Mouse (Mus musculus): Measurements from ENCODE around the gene Tmem150b.
A peak's percentile ranks its signal among the peaks of the same experiment; 100 is the strongest.

Tmem150b gene

DNA sequence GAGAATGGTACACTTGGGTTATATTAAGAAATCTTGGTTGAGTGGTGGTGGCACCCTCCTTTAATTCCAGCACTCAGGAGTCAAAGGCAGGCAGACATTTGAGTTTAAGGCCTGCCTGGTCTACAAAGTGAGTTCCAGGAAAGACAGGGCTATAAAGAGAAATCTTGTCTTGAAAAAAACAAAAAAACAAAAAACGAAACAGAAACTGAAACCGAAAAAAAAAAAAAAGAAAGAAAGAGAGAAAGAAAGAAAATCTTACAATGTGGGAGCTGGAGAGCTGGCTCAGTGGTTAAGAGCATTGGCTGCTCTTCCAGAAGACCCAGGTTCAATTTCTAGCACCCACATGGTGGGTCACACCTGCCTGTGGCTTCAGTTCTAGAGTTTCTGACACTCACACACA is 61.3 kb downstream of the Tmem150b start:
- DNase-seq (ENCODE audit: low spot score in 2 of 2) = no peak

DNA sequence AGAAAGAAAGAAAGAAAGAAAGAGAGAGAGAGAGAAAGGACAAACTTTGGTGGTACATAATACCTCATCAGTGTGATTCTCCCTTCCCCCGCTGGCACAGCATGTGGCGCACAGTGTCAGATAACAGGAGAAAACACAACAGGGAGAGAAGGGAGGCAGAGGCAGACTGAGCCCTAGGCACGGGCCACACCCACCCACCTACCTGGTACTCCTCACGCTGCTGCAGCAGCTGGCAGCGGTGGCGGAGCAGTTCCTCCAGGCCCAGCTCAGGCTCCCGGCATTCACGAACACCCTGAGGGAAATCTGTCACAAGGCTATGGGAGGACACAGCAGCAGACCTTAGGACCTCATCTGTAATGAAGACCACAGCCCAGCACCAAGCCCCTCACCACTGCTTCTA is 61.9 kb downstream of the Tmem150b start:
- no peak for DNase-seq (ENCODE audit: low spot score in 2 of 2)

GRCm38 (mm10) chr7:4659911-4660443 is 65.1 kb downstream of the Tmem150b start:
- DNase-seq (ENCODE audit: low spot score in 2 of 2) = no peak

- DNase-seq (ENCODE audit: low spot score in 2 of 2) = peak; percentile 95 to 96
Measured at GRCm38 (mm10) chr7:4658912-4659551, 66.0 kb downstream of the Tmem150b start, which contains the start of gene Ppp6r1. Gene Ppp6r1, minus strand, starts transcription at chr7:4659019.

- DNase-seq (ENCODE audit: low spot score in 2 of 2) = peak; percentile 35 to 42
Measured at GRCm38 (mm10) chr7:4658128-4658907, 66.7 kb downstream of the Tmem150b start.

DNA sequence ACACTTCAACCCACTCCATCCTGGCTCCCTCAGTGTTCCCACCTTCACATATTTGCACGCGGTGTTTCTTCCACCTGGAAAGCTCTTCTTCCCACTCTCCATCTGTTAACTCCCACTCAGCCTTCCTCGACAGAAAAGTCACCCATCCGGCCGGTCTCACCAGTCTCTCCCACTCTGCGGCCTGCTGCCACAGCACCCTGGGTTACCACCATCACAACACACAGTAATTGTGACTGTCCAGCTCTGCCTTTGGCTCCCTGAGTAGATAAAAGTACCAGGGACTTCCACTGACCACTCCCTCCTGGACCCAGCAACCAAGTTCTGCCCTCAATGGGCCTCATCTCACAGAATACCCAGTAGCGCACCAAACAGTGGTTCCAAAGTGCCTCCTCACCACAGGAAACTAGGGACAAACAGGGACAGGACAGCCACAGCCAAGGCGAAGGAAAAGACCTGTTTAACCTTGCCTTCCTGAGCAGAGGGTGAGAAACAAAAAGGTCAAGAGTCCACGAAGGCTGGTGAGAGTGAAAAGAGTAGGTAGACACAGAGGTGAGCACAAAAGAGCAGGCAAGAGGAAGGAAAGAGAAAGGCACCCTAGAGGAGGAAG is 67.4 kb downstream of the Tmem150b start:
- DNase-seq (ENCODE audit: low spot score in 2 of 2) = no peak
